ENCODE assay signal across 8 mouse cellular contexts in genomic region chr5:98168356-98169285, GRCm38 (mm10). TPM values are rescaled to one million over a fixed set of nuclear protein-coding genes. Genes with fewer than 3 reads are reported as not detected.
DNase-seq lines count a peak whose midpoint lies in the region; ATAC-seq lines count a peak whose summit lies in the region.

No protein-coding gene starts in this region.

- peak; percentile 88 for DNase-seq in heart, adult 11 months
- DNase-seq in heart, adult 8-10 months (ENCODE audit: low spot score) = no peak
- peak; percentile 69 for DNase-seq in ES-CJ7 (ENCODE audit: low read depth, low spot score)
- DNase-seq in splenic B cell, adult 2 months (ENCODE audit: low read depth, low spot score) = peak; percentile 13
- no peak for DNase-seq in thymus, adult 18-20 months

- peaks cover 81% of the 10 kb centered on the region for H3K27me3 ChIP-seq in forebrain, embryonic 13.5 days
- H3K27me3 ChIP-seq in limb, embryonic 13.5 days = peaks cover 90% of the 10 kb centered on the region
- no peaks in the 10 kb centered on the region for H3K27me3 ChIP-seq in splenic B cell, adult 2 months (ENCODE audit: control insufficient read depth, insufficient read depth, low read length, poor library complexity, severe bottlenecking)

- H3K4me1 ChIP-seq in forebrain, embryonic 13.5 days = peaks cover 66% of the 10 kb centered on the region
- peaks cover 24% of the 10 kb centered on the region for H3K4me1 ChIP-seq in limb, embryonic 13.5 days

- no peaks in the 10 kb centered on the region for H3K9me3 ChIP-seq in forebrain, embryonic 13.5 days (replicated peaks)
- H3K9me3 ChIP-seq in limb, embryonic 13.5 days = no peaks in the 10 kb centered on the region

- H3K36me3 ChIP-seq in forebrain, embryonic 13.5 days (ENCODE audit: poor library complexity, severe bottlenecking) = no peaks in the 10 kb centered on the region
- H3K36me3 ChIP-seq in limb, embryonic 13.5 days = no peaks in the 10 kb centered on the region
- no peaks in the 10 kb centered on the region for H3K36me3 ChIP-seq in splenic B cell, adult 2 months (ENCODE audit: control insufficient read depth, insufficient read depth, low read length, poor library complexity, severe bottlenecking)

- peak overlapping the region; percentile 69 for H3K4me2 ChIP-seq in forebrain, embryonic 13.5 days
- H3K4me2 ChIP-seq in limb, embryonic 13.5 days (replicated peaks) = peak overlapping the region; percentile 73

- H3K4me3 ChIP-seq in forebrain, embryonic 13.5 days = peak overlapping the region; percentile 45
- H3K4me3 ChIP-seq in limb, embryonic 13.5 days = peak overlapping the region; percentile 52

- H3K9ac ChIP-seq in forebrain, embryonic 13.5 days = peak overlapping the region; percentile 48
- no peak overlapping the region for H3K9ac ChIP-seq in limb, embryonic 13.5 days

- no peak overlapping the region for H3K27ac ChIP-seq in forebrain, embryonic 13.5 days
- no peak overlapping the region for H3K27ac ChIP-seq in limb, embryonic 13.5 days

- under 1% methylated on average over 37 of the region's 37 CpGs for WGBS in forebrain, embryonic 13.5 days
- under 1% methylated on average over 37 of the region's 37 CpGs for WGBS in limb, embryonic 13.5 days

- no peak for ATAC-seq in forebrain, embryonic 13.5 days
- no peak for ATAC-seq in limb, embryonic 13.5 days (ENCODE audit: low FRiP score, low read depth)
- ATAC-seq in megakaryocyte, adult 5-6 weeks (ENCODE audit: poor library complexity, severe bottlenecking) = no peak

RNA-seq across cellular contexts. Expression of gene Prdm8, which starts 1.6 kb away (rescaled TPM):
- under 1 TPM; 0.09 to 0.22 (median 0.15) TPM for total RNA-seq in heart, adult 8-10 months (2022)
- 2.7 and 4.2 TPM in 2 replicates for polyA plus RNA-seq in forebrain, embryonic 13.5 days (2015; fragmentation: Nextera tagmentation; extraction: Ambion mirVana)
- 0.09 and 0.27 TPM in 2 replicates for polyA plus RNA-seq in limb, embryonic 13.5 days (2015; fragmentation: Nextera tagmentation; extraction: Ambion mirVana)
- total RNA-seq in megakaryocyte, adult 5-6 weeks (2015) = not detected in 2 replicates
- total RNA-seq in megakaryocyte, adult 5-6 weeks (2017) = not detected in 2 replicates

Comparison
In these comparisons a context has a peak if more than half of its experiments do, and no peak if none do; other contexts are left out.
1. DNase-seq: peak in heart, adult 11 months (single experiment), ES-CJ7 (single experiment) and splenic B cell, adult 2 months (single experiment); none in heart, adult 8-10 months (single experiment) and thymus, adult 18-20 months (0 of 2).